Mouse (Mus musculus) adrenal gland, adult 18-20 months (tissue): Measurements from ENCODE around the gene Ttc38. TPM values are rescaled to one million over a fixed set of nuclear protein-coding genes. Genes with fewer than 3 reads are reported as not detected.

Source experiments
- DNase-seq, 2 experiments: peaks; one replicate each; pipeline ENCODE4 v3.0.0; 2021 to 2022; ENCODE audit warnings: low spot score in 2 of 2
- long read RNA-seq, 2 experiments: library from polyadenylated mRNA; stranded (forward); transcript quantifications; one replicate each; pipeline ENCODE4 v2.0.0; 2021
- total RNA-seq, 2 experiments: library from RNA; stranded (reverse); gene quantifications; 1 replicate in 1 of 2; 2 replicates in 1 of 2; pipeline ENCODE4 v1.2.3; 2021

Gene Ttc38
- 10 to 100 TPM; 16.2 to 18.7 TPM for total RNA-seq
- long read RNA-seq, experiment 1, transcript Ttc38-203 (14 exons, 3,749 nt) = major isoform, 11 of 15 reads
- long read RNA-seq, experiment 1, partial matches to known transcripts = 4 of 15 reads
- long read RNA-seq, experiment 1, other reads (novel, unspliced or antisense) = 0 of 15 reads
- long read RNA-seq, experiment 2, transcript Ttc38-203 (14 exons, 3,749 nt) = major isoform, 41 of 53 reads
- long read RNA-seq, experiment 2, partial matches to known transcripts = 9 of 53 reads
- long read RNA-seq, experiment 2, other reads (novel, unspliced or antisense) = 3 of 53 reads

DNA sequence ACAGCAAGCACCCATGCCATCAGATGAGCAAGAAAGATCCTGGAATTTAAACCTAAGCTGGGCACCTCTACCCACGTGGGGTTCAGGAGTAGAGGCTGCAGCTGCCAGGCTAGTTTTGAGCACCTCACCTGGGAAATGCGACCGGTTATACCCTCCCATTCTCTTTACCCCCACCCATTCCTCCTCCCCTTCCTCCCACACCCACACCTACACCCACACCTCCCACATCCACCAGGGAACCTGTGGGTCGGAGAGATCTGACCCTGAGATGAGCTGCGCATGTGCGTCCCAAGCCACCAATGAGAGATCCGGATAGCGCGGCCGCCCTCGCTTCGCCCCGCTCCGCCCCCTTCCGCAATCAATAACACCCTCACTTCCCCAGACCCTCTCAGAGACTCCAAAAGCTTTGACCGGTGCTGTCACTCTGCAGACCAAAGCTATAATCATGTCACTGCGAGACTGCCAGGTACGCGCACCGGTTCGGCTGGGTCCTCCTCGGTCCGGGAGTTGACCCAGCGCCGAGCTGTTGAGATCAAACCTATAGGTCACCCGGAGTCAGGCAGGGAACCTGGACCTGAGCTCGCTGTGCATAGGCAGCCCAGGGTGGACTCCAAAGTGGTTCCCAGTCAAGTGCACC lies at the start of gene Ttc38:
Gene Ttc38 (plus strand): TSS at position 353 of the 637 bp plus-strand sequence.
- peak; percentile 82 to 84 for DNase-seq

DNA sequence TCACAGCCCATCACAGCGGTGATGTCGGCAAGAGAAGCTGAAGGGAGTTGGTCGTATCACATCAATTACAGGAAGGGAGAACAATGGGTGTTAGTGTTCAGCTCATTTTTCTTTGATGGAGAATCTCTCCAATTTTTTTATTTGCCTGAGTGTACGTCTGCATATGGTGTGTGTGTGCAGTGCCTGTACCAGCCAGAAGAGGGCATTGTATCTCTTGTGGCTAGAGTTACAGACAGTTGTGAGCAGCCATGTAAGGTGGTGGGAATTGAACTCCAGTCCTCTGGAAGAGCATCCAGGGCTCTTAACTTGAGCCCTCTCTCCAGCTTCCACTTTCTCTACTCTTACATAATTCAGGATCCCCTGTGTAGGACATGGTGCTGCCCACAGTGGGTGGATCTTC lies 49.0 kb upstream of the Ttc38 start:
- DNase-seq = no peak

DNA sequence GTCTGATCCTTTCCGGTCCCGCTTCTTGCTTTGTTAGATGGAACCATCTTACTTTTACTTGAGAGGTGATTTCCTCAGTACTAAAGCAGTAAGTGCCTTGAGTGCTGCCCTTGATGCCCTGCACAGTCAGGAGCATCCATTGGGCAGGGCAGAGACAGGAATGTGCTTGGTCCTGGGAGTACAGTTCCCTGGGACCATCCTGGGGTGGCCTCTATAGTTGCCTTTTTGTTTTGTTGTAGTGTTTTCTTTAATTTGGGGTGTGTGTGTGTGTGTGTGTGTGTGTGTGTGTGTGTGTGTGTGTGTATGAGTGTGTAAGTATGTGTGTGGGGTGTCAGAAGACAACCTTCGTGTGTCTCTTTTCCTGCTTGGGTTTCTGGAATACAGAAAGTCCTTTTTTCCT lies 47.8 kb upstream of the Ttc38 start:
- DNase-seq = no peak

DNA sequence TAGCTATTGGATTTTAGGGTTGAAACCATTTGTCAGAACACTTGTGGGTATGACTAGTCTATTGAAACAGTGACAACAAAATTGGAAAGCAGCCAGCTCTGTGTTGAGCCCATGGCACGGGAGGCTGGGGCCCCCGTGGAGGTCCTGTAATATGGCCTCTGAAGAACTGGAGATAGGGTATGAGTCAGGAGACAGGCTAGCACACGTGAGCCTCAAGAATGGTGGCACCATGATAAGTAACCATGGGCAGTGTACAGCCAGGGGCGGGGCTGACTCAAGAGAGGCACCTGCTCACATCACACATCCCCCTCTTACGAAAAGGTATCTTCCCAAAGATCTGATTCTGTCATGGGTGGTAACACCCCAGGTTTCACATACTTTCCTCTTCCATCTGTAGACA lies 45.4 kb upstream of the Ttc38 start:
- DNase-seq = no peak

DNA sequence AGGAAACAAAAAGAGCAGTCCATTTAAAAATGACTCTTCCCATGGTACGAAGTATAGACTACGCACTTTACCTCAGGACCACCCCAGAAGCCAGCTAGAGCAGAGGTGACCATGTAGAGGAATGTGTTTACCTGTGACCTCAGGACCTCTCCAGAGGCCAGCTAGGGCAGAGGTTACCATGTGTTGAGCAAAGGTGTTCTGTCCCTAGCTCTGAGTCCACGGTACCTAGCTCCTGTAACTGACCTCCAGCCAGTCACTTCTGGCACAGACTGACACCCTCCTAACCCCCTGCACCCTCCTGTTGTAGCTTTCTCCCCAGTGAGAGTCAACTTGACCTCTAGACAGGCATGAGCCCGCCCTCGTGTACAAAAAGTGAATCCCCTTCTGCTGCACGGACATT lies 44.6 kb upstream of the Ttc38 start:
- no peak for DNase-seq

DNA sequence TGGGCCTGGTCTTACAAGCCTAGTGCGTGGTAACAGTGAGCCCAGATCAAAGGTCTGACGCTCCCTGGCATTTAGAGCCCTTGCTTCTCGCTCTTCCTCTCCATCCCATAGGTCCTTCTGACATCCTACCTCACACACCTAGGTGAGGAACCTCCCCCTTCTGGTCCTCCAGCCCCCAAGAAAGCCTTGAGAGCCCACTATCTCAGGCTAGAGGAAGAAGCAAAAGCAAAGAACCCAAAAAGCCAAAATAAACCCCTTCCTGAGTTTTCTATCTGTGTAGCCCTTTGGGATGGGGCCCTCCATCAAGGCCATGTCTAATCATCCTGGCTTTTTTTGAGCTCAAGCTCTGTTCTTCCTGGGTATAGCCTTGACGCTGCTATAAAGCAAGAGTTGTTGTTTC lies 44.1 kb upstream of the Ttc38 start:
- DNase-seq = no peak

DNA sequence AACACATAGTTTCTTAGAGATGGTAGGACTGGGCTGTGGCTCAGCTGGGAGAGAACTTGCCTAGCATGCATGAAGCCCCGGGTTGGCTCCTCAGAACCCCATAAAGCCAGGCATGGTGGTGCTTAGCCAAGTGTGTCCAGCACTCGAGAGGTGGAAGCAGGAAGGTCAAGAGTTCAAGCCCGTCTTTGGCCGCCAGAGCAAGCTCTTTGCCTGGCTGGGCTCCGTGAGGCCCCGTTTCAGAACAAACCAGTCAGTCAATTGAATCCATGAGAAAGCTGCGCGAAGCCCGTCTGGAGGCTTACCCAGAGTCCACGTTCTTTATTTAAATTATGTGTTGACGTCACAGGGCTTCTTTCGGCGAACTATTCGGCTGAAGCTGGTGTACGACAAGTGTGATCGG lies 43.5 kb upstream of the Ttc38 start:
- DNase-seq = no peak

DNA sequence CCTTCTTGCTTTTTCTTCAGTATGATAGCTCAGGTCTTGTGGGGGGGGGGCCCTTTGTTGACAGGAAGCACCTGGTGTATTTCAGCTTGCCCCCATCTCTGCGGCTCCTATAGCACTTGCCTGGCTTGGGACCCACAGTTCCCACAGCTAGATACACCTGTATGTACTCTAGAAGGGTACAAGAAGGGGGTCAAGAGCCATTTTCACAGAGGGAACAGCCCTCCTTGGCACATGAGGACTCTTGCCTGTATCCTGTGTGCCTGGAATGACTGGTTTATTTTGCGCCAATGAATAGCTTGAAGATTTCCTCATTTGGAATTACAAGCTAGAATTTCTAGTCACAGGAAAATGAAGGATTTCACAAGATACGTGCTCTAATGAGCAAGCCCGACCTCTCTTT lies 40.7 kb upstream of the Ttc38 start:
- no peak for DNase-seq

DNA sequence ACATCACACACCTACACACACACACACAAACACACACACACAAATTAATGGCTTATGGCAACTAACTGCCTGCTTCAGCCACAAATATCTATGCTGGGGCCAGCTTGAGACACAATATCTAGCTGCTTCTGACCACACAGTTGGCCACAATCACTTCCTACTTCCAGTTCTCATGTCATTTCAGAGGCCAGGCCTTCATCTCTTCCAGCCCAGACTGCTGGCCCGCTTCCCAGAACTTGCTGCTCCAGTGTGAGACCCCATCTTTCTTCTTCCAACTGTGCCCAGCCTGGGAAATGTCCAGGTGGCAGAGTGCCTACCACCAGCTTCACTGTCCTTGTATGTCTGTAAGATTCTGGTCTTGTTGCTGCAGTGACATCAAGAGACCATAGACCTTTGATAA lies 39.3 kb upstream of the Ttc38 start:
- no peak for DNase-seq

DNA sequence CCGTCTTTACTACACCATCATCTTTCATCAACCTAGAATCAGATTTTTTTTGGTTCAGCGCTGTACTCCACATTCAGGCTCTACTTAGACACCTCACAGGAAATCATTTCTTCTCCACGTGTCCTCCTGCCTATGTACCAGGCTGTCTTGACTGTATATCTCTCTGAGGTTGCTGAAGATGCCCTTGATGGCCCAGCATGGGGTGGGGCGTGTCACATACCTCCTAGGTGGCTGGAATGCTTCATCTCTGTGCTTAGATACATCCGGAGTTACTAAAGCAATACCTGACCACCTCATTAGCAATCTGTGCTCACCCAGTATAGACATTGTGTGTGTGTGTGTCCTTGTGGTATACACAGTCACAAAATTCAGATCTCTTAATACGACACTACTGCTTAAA lies 36.6 kb upstream of the Ttc38 start:
- no peak for DNase-seq

DNA sequence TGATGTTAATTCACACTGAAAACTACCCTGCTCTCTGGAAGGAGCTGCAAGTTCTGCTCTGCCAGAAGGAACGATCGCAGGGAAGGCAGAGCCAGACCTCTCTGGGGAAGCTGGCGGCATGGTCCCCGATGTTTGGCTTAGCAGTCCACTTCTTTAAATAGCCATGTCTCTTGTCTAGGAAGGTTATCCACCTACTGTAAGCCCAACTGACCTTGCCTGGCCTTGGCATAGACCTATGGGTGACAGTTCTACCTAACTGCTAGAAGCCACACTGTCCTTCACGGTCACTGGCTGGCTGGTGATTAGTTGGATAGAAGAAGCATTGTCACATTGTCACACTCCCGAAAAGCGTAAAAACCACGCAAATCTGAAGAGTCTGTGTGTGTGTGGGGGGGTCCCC lies 33.4 kb upstream of the Ttc38 start:
- no peak for DNase-seq

DNA sequence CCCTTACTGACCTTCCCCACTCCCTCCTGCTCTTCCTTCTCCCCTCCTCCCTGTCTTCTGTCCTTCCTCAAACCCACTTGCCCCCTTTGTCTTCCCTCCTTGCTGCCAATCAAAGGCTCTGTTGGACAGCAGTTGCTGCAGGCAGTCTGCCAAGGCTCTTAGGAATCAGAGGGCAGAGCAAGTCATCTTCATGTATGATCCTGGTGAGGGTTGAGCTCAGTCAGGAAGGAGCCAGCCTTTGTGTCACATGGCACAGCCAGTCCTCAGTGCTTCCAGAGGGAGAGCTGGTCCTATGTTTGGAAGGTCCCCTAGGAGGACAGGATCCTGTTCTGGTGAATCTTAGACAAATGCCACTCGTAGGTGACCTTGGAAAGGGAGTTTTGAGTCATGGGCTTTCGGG lies 29.2 kb upstream of the Ttc38 start:
- no peak for DNase-seq

DNA sequence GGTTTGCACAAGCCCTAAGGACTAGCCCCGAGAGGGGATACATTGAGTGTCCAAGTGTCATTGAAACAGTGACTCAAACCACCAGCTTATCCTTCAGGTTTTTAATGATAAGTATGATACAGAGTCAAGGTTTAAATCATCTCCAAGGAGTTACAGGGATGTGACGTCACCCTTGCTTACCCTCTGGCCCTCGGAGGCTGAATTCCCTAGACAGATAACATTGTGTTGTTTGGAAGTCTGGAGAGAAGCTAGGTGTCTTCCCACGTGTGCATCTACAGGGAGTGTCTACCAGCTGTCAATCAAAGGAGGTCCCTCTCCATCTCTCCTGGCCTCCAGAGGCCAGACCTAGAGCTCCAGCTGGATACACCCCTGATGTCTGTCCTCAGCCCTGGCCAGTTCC lies 25.2 kb upstream of the Ttc38 start:
- no peak for DNase-seq

DNA sequence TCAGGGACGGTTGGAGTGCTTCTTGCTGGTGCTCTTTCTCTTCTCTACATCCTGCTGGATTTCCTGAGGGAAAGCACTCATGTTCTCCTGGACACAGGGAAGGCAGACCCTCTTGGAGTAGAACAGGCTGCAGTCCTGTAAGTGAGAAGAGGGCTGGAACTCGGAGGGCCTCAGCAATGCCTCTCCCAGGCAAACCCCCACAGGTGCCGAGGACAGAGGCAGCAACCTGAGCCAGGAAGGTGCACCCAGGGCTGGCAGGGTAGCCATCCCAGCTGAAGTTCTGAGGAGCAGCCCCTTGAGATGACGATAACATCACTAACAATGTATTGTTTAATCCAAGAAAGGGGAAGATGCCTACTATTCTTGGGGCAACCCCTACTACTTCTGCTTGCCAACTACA lies 24.7 kb upstream of the Ttc38 start:
- no peak for DNase-seq

DNA sequence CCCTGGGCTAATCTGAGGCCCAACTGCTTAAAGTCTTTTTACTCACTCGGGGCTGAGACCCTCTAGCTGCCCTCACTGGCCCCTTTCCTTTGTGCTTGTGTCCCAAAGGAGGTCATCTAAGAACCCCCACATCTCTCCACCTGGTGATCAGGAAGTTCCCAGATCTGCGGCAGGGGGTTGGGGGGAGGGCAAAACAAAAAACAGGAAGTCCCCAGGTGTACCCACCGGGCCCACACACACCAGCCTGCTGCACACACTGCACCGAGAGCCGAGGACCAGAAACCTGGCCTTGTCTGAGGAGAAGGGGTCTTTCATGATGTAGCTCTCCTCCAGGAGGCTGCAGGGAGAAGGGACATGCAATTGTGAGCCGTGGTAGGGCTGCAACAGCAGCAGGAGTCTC lies 24.1 kb upstream of the Ttc38 start:
- no peak for DNase-seq

DNA sequence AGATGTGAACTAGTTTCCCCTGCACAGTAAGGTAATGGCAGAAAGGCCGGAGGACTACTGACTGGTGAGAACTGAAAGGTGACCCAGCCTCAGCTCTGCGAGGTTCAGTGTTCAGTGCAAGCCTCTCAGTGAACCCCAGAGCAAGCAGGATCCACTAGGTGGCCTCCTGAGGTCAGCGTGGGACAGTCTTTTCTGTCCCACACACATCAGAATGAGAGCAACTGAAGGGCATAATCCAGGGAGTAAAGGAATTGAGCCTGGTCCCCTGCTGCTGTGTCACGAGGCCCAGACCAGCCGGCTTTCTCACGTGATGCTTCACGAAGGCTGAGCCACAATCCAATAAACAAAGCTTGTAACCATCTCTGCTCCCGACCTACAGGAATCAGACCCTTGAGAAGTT lies 23.7 kb upstream of the Ttc38 start:
- no peak for DNase-seq

DNA sequence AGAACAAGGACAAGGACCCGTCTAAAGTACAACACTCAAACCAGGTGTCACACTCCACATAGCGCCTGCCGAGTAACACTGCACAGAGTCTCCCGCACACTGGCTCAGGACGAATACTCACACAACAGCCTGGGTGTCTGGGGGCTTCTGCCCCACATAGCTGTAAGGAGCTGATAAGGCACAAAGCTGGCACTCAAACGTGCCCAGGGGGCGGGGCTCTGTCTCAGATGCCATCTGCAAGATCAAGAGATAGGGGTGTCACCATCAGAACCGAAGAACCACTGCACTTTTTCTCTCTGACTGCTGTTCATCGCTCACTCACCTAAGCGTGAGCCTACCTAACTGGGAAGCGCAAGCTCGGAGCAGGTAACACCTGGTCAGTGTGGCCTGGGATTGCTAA lies 23.0 kb upstream of the Ttc38 start:
- DNase-seq = no peak

DNA sequence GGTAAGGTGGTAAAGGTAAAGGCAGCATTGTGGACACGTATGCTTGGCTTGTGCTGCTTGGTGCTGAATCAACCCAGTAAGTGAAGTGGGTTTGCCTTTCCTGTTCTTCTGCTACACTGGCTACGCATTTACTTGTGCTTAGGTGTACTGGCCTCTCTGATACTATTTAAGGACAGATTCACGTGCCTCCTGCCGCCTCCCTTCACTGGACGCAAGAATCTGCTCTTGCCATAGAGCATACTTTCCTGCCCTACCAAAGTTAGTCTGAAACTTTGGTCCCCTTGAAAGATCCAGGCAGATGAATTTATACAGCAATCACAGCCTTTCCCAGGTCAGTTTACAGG lies 21.7 kb upstream of the Ttc38 start:
- DNase-seq = no peak

DNA sequence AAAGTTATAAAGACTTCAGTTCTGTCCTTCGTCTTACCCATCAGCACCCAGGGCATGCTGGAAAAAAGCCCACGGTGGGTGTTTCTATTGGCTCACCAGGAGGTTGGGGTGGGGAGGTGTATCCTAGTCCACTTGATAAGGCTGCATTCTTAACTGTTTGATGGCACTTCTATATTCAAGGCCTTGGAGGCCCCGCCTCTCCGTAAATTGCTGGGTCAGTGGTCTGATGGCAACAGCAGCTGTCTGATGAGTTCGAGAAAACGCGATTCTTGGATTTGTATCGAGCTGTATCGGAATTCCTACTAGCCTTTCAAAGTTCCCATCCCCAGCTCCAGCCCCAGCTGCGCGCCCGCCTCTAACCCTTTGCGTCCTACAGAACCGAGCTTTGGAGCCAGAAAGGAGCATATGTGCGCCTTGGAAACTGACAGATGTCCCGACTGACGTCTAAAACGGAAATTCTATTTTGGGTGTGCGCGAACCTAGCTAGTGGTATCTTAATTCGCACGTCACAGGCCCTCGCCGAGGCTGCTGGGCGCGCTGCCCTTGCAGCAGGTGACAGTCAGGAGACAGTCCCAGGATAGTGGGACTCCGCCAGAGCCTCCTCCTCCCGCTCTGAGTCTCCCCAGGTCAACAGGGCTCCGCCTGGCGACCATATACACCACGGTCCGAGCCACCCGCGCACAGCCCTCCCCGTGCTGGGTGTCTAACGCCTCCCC lies 21.1 kb upstream of the Ttc38 start:
- DNase-seq = no peak

DNA sequence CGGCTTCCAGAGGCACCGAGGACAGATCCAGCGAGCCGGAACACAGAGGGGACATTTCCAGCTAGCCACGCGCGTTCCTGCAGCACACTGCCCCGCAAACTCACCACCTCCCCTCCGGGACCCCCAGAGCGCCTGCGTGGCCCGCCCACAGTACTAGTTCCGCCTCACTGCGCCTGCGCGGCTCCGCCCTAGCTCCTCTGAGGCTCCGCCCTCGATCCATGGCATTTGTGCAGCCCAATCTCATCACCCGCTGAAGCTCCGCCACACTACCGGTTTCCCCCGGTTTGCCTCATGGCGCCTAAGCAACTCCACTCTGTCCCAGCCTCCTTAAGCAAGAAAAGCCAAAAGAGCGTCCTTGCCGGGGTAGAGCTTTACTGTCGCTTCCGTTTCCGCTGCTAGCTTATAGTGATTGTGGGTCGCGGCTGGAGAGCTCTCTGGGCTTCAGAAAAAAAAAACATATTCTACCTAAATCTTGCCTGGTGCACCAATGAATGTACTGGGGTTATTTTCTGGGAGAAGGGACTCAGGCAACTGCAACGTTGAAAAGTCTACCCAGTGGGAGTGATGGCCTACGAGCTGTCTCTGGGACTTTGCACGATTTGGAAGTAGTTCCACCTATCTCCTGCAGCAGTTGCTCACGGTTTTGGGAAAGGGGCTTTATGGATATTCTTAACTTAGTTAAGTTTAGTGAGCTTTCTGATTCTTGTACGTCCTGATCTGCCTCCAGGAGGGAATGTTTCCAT lies 20.4 kb upstream of the Ttc38 start, which contains the start of gene Cdpf1:
Gene Cdpf1 (minus strand): TSS at position 163 of the 743 bp plus-strand sequence.
- DNase-seq = peak; percentile 100

DNA sequence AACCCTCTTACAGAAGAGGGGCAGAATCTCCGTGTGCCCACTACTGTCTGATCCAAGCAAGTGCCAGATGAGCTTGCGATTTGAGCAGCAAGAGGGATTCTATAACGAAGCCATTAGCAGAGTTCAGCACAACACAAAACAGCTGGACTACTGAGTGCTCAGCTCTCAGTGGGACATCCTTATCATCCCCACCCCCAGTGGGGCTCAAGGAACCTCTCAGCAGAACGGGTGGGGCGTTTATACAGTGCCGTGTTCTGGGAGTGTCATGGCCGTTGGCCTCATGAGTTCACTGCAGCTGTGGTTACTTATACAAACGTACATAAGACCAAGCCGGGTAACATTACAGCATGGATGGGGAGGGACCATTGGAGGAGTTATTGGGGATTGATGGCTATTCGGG lies 18.7 kb upstream of the Ttc38 start:
- DNase-seq = no peak
